Mouse (Mus musculus): ENCODE results near the gene Alkbh2. TPM values are rescaled to one million over a fixed set of nuclear protein-coding genes. Genes with fewer than 3 reads are reported as not detected.

The Alkbh2 gene
- total RNA-seq, 2 experiments from 2014 or later, result 4.1 to 5.5 TPM

DNA sequence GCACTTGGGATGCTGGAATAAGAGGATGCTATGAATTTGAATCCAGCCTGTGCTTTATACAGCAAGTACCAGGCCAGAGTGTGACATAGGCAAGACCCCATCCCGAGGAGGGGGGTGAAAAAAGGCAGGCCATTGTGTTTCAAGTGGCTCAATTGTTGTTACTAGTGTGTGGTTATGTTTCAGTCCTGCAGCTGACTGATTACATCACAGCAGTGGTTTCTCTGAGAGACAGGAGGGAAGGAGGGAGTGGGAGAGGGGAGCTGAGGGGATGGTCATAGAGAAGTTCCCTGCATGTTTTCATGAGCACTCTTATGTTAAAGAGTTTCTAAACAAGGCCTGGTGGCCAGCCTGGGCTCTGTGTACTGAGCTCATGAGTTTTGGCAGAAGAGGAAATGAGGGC is 25.2 kb downstream of the Alkbh2 start:
- DNase-seq (ENCODE audit: low spot score in 2 of 2), result no peak

DNA sequence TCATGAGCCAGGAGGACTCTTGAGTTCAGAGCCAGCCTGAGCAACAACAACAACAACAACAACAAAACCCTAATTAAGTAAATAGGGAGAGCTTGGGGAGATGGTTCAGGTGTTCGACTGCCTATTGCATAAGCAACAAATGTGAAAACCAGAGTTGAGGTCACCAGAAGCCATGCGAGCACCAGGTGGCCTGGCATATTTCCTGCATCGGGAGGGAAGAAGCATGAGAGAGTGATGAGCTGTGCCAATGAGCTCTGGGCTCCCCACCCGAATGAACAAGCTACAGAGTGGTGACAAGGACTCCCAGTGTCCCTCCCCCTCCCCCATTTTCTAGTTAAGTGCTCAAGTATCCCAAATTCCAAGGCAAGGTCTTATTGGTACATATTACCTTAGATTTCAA is 26.1 kb downstream of the Alkbh2 start:
- no peak for DNase-seq (ENCODE audit: low spot score in 2 of 2)

DNA sequence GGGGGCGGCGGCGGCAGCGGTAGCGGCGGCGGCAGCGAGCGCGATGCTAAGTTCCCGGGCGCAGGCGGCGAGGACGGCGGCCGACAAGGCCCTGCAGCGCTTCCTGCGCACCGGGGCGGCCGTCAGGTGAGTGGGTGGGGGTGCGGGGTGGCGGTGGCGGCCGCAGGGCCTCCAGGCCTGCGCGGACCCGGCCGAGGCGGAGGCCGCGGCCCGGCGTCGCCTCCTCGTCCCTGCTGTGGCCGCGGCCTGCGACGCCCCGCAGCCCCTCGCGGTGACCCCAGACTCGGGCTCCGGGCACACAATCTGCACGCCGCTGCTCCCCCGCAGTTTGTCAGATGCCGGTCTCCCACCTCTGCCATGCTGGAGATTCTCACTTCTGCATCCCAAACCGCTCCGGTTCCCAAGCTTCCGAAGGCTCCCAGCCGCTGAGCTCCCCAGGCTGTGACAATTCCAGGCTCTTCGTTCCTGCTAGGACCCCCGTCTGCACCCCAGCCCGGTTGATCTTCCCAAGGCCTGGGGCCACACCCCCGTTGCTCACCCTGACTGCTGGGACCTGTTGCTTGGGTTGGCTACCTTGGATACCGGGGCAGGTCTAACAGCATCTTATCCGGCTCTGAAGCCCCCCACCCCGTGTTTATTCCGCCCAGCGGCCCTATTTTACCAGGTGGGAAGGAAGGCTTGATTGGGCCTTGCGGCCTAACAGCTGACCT is 27.5 kb downstream of the Alkbh2 start:
- DNase-seq (ENCODE audit: low spot score in 2 of 2), result peak; percentile 30 to 36

DNA sequence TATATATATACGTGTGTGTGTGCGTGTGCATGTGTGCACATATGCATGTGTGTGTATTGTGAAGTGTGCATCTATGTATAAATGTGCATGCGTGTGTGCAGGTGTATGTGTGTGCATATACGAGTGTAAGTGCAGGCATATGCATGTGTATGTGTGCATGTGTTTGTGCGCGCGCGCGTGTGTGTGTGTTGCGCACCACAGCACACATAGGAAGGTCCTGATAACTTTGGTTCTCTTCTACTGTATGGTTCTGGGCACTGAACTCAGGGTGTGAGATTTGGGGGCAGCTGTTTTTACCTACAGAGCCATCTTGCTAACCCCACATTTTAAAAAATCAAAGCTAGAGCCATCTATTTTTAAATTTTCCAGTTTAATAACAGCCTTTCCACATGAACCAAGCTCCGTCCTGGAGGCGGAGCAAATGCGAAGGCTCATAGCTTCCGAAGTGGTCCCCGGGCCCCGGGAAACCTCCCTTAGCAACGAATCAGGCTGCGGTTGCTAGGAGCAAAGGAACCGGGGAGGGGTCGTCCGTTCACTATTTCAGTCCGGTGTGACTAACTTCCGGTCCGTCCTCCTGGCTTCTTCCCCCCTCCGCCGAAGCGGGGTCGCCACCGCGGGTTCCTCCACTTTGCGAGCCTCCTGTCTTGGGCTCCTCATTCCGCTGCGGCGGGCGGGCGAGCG is 28.2 kb downstream of the Alkbh2 start:
- DNase-seq (ENCODE audit: low spot score in 2 of 2), result peak; percentile 99

DNA sequence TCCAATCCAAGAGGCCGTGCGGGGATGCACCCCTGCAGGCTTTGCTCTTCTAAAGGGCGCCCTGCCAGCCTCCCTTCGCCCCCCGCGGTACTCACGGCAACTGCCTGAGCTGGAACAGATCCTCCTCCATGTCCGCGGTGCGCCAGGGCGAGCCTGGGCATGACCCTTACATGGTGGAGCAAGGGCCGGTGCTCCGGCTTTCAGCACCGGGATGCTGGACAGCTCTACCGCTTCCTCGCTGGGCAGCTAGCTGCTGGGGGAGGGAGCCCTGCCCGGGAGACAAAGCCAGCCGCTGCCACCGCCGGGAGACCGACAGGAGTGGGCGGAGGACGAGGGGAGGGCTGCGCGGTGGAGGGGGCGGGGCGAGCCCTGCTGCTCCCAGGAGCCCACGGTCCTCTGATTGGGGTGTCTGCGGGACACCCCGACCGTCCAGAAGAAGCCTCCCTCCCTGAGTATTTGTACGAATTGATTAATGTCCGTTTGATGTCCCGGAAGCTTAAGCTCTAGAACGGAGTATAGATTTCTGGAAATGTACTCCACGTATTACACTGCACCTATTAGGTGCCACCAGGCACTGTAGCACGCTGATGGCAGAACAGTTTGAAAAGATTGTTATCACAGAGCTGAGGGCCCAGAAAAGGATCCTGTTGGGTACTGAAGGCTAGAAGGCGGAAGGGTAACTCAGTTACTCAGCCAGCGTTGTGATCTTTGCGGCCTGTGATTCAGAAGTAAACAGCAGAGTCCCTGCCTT is 36.8 kb downstream of the Alkbh2 start, which contains the start of gene Svop:
Gene Svop, minus strand, starts transcription at position 514 of the 751 bp plus-strand sequence.
- DNase-seq (ENCODE audit: low spot score in 2 of 2), result peak; percentile 81 to 85

DNA sequence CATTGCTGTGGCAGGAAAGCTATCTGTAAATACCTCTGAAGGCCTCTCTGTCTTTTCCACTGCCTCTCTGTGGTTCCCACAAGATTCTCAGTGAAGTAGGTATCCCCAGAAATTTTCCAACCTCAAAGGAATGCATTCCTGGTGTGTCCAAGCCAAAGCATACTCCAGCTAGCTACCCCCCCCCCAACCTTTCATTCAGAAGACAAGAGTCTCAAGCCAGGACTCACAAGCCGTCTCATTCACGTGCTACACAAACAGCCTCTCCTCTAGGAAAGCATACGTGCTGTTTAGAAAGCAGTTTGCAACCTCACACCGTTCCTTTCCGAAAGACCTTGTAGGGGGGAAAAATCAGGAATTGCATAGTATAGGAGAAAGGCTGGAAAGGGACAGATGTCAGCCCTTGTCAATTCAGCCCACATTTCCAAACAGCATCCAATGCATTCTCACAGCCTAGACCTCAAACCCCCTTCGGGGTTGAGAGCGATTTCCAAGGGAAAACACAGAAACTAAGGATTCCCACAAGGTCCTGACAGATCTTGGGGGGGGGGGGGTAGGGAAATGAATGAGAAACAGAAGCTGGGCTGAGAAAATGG is 37.5 kb downstream of the Alkbh2 start:
- DNase-seq (ENCODE audit: low spot score in 2 of 2), result peak in 1 of 2 experiments; percentile 10

DNA sequence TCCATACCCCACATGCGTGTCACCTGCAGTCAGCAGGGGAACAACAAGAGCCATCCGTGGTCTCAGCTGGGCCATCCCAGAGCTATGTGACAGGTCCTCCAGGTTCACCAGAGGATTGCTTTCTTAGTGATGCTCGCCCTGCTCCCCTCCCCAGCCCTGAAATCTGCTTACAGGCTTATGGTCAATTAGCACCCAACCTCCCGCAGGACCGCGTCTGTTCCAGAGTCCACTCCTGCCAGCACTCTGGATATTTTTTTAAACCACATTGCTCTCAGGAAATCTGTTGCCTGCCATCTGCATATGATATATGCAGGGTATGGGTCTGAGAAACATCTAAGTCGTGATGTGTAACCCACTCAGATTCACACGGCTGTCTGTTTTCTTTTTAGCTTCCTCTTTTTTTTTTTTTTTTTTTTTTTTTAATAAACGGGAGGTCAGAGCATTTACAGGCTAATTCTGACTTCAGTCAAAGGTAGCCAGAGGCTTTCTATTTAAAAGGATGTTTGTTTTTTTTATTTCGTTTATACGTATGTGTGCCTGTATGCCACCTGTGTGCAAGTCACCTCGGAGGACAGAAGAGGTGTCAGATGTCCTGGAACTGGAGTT is 40.0 kb downstream of the Alkbh2 start:
- DNase-seq (ENCODE audit: low spot score in 2 of 2), result no peak

DNA sequence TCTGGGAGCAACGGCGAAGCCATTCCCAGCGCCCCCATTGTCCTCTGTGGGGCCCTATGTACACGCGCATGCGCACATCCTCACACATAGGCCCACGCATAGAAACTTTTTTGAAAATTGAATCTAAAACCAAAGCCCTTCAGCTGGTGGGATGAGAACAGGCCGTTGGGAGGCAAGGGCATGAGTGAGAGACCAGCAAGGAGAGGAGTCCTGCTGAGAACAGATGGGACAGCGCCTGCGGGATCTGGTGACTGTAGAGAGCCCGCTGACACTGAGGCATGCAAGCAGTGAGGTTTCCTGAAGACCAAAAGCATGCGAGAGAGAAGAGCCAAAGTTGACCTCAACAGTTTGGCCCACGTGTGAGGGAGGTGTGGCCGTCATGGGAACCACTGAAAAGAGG is 42.5 kb downstream of the Alkbh2 start:
- no peak for DNase-seq (ENCODE audit: low spot score in 2 of 2)

DNA sequence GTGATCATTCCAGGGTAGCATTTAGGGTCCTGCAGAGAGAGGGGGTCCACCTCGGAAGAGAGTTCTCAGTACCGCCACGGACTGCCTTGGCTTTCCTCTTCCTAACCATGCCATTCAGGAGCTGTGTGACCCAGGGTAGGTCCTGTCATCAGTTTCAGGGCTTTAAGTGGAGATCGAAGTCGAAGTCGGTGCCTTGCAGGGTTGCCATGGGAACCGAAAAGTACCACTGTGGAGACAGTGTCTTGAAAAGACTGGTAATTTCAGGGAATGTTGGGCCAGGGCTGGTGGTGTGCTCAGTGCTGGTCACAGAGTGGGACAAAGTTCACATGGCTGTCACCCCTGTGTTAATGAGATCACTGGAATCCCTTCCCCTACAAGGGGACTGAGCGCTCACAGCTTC is 51.0 kb downstream of the Alkbh2 start:
- no peak for DNase-seq (ENCODE audit: low spot score in 2 of 2)

Other genes starting within 250 kb of the Alkbh2 start
- gene Coro1c, start 219.5 kb downstream of the Alkbh2 start, total RNA-seq (2021), result 100 to 1,000 TPM; 104 TPM
- 10 to 100 TPM; 25.7 to 27.1 TPM for gene Ssh1, start 134.3 kb downstream of the Alkbh2 start, total RNA-seq (2021)
- gene Dao, start 124.5 kb downstream of the Alkbh2 start, total RNA-seq (2021), result not detected
- 10 to 100 TPM; 25.3 to 32.8 TPM for gene Usp30, start 62.8 kb downstream of the Alkbh2 start, total RNA-seq (2021)
- 100 to 1,000 TPM; 134 to 141 TPM for gene Svop, start 36.6 kb downstream of the Alkbh2 start, total RNA-seq (2021)
- gene Ung, start 2.2 kb upstream of the Alkbh2 start, total RNA-seq (2021), result 1 to 10 TPM; 4.3 to 5.4 TPM
- gene Acacb, start 18.3 kb upstream of the Alkbh2 start, total RNA-seq (2021), result 1 to 10 TPM; 4.9 to 5.5 TPM
- not detected for gene Foxn4, start 145.6 kb upstream of the Alkbh2 start, total RNA-seq (2021)
- gene Myo1h, start 160.9 kb upstream of the Alkbh2 start, total RNA-seq (2021), result under 1 TPM; 0.62 to 0.67 TPM

Data from layer of hippocampus, postnatal 10 days (tissue).